Mouse (Mus musculus): ENCODE results near the gene Scn5a. TPM values are rescaled to one million over a fixed set of nuclear protein-coding genes. Genes with fewer than 3 reads are reported as not detected.

The Scn5a gene
- polyA plus RNA-seq, 1 experiment: 0.38 TPM

DNA sequence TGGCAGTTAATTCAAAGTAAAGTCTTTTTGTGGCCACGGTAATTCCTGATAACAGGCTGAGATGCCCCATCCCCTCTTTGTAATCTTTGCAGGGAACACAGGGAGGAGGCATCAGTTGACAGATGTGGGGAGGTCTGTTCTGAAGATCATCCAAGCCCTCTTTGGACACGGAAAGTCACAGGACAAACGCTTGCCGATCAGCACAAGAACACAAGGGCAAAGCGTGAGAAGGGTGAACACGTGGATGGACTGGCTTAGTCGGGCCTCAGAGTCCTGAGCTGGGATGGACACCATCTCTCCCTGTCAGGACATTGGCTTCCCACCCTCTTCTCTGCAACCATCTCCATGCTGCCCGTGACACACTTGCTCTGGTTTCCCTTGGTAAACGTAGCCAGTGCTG lies 63.4 kb downstream of the Scn5a start:
- DNase-seq (ENCODE audit: low read depth, low spot score): no peak
- WGBS: 84% methylated on average over 9 of the region's 9 CpGs

DNA sequence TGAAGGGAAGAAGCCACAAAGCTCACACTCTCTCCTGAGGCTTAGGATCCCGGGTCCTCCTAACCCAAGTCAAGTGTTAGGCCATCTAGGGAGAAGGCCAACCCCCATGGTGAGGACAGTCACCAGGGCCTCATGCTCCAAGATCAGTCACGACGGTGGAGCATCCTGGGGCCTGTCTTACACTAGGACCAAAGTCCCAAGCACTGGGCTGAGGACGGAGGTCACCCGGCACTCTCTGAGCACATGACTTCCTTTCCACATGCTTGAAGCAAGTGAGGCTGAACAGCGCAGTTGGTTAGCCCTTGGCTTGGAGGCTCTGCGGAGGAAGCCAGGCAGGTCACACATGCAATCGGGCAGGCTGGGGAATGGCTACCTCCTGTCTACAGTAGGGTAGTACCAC lies 63.8 kb downstream of the Scn5a start:
- DNase-seq (ENCODE audit: low read depth, low spot score): no peak
- WGBS: 75% methylated on average over 8 of the region's 8 CpGs

DNA sequence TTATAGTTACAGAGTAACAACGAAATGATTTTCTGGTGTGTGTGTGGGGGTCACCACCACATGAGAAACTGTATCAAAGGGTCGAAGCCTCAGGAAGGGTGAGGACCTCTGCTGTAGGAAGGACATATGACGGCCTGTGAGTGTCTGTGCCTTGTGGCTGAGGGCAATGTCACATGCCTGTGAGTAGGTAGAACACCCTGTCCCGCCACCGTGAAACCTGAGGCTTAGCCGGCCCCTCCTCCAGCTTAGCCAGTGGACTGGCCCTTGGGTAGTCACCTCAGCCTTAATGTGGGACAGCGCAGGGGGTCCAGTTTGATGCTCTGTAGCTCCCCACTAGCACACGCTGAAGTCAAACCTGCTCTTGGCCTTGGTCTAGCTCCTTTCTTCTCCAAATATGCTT lies 65.0 kb downstream of the Scn5a start:
- 78% methylated on average over 8 of the region's 8 CpGs for WGBS
- no peak for DNase-seq (ENCODE audit: low read depth, low spot score)

DNA sequence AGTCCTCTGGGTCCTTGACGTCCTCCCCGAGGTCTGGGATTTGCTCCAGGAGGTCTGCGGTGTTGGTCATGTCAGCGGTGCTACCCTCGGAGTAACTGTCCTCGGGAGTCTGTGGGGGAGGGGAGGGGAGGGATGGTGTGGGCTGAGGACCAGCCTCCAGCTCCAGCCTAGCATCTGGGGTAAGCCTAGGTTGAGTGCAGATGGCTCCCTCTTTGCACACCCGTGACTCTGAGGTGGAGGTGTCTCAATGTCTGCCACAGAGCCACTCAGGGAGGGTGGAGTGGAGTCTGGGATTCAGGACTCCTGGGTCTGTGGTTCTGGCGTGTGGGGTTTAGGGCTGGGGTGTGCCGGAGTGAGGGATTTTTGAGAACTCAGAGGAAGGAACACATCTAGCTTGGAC lies 65.8 kb downstream of the Scn5a start:
- WGBS: 87% methylated on average over 9 of the region's 9 CpGs
- DNase-seq (ENCODE audit: low read depth, low spot score): no peak

DNA sequence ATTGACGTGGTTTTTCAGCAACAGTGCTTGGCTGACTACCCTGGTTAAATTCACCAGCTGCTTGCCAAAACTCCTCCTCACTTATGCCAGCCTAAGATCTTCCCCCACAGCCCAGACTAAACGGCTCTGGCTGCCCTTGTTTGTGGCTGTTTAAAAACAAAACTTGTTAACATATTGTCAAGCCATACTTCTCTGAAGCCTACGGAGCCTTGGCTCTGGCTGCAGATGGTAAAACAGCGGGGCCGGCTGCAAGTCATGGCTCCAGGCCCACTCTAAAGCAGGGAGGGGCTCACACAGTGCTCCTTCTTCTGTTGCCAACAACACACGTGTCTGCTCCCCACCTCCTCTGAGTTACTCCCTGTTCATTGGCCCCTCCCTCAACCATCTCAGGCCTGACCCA lies 67.9 kb downstream of the Scn5a start:
- no peak for DNase-seq (ENCODE audit: low read depth, low spot score)
- WGBS: 37% methylated on average over 6 of the region's 6 CpGs

DNA sequence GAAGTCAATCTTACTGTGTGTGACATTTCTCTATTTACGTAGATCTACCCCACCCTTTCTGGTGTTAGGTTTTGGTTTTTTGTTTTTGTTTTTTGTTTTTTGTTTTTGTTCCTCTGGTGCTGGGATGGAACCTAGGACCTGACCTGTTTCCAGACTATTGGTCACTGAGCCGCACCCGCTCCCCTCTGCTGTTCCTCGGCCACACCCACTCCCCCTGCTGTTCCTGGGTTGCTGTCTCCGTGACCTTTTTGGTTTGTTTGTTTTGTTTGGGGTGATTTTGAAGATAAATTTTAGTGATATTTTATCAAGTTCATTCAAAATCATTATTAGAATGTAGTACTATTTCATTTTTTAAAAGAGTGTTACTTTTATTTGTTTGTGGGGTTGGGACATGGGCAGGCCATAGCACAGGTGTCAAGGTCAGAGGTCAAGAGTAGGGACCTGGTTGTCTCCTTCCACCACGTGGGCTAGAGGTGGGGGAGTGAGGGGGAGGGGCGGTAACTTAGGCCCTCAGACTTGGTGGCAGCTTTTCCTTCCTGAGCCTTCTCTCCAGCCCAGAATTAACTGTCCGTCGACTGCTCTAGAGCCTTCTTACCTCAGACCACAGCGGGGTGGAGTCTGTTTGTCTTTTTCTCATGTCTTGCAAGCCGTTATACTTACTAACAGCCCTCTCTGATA lies 73.7 kb downstream of the Scn5a start:
- no peak for DNase-seq (ENCODE audit: low read depth, low spot score)
- 49% methylated on average over 11 of the region's 11 CpGs for WGBS

DNA sequence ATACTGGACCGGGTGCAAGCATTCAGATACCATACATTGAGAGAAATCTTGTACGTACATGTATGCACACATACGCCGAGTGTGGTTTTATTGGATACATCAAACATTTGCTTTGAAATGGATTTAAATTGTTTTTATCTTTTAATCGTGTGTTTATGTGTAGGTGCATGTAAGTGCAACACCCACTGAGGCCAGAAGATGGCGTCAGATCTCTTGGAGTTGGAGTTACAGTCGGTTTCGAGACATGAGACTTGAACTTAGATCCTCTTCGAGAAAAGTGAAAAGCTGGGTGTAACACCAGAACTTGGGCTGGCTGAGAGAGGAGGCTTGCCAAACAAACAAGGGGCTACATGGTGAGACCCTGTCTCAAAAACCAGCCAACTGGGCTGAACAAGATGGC lies 75.2 kb downstream of the Scn5a start:
- WGBS: 90% methylated on average over 9 of the region's 9 CpGs
- no peak for DNase-seq (ENCODE audit: low read depth, low spot score)

DNA sequence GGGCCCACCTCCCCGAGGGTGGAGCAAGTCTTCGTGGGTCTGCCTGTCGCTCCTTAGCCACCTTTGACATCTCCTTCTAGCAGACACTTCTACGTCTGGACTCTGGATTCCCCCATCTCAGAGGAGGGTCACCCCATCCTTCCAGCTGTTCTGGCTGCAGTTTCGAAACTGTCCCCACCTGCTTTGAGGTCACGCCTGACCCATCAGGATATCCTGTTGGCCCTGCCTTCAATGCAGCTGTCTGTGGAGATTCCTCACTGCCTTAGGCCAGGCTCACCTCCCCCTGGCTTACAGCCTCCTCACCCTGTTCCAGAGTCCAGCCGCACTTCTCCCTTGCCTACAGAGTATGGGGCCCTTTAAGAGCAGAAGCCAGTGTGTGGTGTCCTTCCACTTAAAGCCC lies 79.9 kb downstream of the Scn5a start:
- DNase-seq (ENCODE audit: low read depth, low spot score): no peak
- WGBS: 77% methylated on average over 7 of the region's 7 CpGs

DNA sequence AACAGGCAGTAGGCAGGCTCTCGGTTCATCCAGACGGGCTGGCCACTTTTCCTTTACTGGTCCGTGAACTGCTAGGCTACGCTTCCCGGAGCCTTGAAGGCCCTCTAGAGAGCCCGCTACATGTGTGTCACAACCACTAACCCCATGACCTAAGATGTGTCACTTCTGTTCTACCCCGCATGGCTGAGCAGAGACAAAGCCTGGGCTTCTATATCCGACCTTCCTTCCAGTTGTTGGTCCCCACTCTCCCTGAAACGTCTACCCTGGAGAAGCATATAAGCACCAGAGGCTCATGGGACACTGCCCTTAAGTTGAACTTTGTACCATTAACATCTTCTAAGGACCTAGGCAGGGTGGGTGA lies 80.6 kb downstream of the Scn5a start:
- no peak for DNase-seq (ENCODE audit: low read depth, low spot score)
- 84% methylated on average over 9 of the region's 9 CpGs for WGBS

DNA sequence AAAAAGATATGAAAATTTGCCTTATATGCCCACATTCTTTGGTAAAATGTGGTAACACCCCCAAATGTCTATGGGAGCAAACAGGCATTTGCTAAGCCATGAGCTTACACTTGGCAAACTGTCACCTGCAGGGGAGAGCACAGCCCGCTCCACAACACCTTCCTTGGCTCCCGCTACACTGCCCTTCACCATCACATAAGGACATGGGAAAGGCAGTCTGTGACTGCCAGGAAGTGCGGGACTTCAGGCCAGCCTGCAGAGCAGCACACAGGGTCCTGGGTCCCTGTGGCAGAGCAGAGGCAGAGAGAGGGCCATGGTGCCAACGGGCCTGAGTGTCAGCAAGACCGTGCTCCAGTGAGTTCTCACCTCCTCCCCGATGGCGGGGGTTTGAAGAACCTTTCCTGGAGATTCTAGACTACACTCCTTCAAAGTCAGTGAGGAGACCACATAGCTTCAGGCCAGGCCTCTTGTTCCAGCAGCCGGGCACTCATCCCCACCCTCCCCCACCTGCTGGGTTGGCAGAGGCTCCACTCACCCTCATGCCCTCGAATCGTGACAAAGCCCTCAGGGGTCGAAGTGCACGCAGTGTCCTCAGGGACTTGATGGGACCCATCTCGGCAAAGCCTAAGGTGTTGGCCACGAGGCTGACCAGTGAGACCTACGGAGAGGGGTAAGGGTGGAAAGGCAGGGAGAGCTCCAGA lies 81.1 kb downstream of the Scn5a start:
- no peak for DNase-seq (ENCODE audit: low read depth, low spot score)
- WGBS: 87% methylated on average over 15 of the region's 15 CpGs

DNA sequence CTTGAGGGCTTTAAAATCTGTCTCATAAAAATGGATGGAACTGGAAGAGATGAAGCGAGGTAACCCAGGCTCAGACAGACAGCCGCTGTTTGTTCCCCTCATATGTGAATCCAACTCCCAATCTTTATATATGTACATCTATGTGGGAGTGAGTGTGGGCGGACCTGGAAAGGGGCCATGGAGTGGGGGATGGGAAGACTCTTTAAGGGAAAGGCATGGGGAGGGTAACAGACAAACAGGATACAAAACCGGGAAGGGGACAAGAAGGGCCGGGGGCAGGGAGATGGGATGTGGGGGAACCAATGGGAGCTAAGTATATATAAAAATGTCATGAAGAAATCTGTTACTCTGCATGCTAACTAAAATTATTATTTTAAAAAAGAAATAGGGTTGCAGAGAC lies 81.9 kb downstream of the Scn5a start:
- WGBS: 59% methylated on average over 5 of the region's 5 CpGs
- no peak for DNase-seq (ENCODE audit: low read depth, low spot score)

DNA sequence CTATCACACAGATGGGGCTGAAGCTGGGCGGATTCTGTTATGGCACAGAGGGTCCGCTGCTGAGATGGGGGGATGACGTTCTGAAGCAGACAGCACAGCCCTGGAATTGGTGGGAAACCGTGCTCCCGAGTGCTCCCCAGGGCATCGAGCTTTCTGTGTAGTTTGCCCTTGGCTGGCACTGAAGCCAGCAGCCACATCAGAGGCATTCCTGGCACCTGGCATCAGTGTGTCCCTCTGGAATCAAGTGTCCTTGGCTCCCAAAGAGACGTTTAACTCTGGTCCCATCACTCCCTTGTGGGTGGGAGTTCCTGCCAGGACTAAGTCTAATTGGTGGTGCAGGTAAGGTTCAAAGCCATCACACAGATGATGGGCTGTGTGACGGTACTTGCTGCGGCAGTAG lies 82.5 kb downstream of the Scn5a start:
- no peak for DNase-seq (ENCODE audit: low read depth, low spot score)
- 76% methylated on average over 9 of the region's 9 CpGs for WGBS

DNA sequence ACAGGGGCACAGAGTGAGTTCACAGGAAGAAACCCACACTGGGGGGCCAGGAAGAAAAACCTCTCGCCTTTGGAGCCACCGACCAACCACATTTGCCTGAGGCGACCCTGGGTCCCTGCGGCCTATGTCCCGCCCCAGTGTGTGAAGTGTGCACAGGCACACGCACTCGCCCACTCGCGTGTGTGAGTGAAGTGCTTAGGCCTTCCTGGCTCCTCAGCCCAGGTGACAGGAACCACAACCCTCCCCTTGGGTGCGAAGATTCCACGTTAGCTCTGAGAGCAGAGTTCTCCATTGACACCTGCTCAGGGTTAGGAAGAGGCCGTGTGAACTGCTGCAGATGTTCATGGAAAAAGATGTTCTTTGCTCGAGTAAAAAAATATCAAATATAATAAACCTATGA lies 93.9 kb downstream of the Scn5a start:
- no peak for DNase-seq (ENCODE audit: low read depth, low spot score)
- 77% methylated on average over 13 of the region's 13 CpGs for WGBS

DNA sequence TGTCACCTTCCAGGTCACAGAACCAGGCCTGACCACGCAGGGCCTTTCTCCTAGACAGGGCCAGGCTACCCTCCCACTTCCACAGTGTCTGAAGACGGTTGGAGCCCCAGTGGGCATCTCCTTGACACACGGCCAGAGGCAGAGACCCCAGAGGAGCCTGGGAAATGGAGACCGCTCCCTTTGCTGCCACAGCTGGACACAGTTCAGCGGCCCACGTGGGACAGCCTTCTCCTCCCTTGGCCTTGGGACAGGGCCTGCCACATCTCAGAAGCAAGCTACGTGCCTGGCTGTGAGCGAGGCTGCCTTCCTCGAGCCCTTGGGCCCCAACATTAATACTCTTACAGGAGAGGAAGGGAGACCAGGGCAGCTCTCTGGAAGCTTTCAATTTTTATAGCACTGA lies 94.4 kb downstream of the Scn5a start:
- no peak for DNase-seq (ENCODE audit: low read depth, low spot score)
- WGBS: 59% methylated on average over 9 of the region's 9 CpGs

DNA sequence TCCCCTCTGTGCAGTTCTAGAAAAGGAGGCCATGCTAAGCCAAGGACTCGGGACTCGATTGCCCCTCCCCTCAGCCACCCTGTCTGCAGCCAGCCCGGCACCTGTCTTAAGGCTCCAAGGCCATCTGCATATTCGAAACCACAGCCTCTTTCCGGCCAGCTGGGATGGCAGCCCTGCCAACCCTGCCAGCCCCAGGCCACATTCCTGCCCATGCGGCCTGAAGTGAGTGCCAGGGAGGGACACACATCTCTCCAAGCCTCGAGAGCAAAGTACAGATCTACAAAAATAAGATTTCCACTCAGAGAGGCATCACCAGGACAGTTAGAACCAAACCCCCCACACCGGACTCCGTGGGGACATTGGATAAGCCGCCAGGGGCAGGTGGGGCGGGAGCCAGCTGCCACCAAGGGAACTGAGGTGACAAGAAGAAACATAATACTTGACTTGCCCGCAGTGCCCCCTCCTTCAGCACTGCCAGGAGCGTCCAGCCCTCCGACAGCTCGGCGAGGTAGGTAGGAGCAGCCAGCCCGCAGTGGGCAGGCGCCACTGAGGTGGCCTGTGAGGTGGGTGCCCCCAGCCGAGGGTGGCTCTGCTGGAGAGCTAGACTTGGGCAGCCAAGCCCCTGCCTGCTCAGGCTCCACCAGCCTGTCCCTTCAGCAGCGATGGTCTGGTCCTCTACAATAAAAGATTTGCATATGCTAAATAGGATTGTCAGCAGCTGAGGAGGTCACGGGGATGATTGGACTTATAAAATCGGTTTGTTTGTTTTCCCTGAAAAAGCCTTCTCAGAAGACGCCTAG lies 95.1 kb downstream of the Scn5a start:
- DNase-seq (ENCODE audit: low read depth, low spot score): no peak
- 40% methylated on average over 23 of the region's 23 CpGs for WGBS

DNA sequence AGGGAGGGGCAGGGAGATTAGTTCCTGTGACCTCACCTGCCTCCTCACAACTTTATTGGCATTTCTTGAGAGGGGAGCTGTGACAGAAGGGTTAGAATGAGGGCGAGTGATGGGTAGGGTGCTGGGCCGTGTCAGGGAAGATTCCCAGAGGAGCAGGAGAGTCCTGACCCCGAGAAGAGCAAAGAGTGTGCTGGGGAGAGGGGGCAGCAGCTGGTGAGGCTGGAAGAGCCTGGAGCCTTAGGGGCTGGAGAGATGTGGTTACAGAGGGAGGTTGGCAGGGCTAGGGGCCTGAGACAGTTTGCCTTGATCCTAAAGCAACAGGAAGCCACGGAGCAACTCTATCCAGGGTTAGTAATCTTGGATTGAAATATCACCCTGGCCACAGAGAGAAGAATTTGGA lies 97.2 kb downstream of the Scn5a start:
- WGBS: 72% methylated on average over 4 of the region's 4 CpGs
- DNase-seq (ENCODE audit: low read depth, low spot score): no peak

DNA sequence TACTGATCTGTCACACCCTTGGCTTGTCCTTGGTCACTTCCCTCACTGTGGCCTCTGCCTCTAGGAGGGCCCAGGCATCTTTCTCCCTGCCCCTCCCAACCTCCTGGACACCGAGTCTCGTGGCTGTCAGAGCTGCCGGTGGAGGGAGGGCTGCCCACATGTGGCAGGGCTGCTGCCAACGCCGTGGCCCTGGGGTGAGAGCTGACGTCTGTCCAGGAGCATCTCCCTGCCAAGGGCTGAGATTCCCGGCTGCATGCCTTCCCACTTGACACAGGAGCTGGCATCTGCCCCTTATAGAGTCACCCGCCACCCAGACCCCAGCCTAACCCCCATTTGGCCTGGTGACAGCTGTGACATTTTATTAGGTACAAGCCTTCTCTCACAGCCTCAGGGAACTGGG lies 99.5 kb downstream of the Scn5a start:
- 34% methylated on average over 8 of the region's 8 CpGs for WGBS
- no peak for DNase-seq (ENCODE audit: low read depth, low spot score)

DNA sequence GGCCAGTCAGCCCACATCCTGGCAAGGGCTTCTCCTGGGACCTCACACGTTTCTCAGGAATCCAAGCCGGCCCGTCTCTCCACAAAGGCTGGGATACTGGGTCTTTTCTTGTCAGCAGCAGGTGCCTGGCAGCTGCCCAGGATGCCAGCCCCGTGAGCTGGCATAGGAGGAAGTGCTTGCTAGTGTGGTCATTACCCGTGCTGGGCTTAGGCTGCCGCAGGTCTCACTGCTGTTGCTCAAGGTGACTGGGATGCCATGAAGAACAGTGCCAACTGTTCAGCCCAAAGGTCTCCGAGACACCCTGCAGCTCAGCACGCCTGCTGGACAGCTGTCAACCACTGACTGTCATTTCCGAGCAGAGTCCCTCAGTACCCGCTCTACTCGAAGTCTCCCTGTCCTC lies 100.5 kb downstream of the Scn5a start:
- DNase-seq (ENCODE audit: low read depth, low spot score): no peak

DNA sequence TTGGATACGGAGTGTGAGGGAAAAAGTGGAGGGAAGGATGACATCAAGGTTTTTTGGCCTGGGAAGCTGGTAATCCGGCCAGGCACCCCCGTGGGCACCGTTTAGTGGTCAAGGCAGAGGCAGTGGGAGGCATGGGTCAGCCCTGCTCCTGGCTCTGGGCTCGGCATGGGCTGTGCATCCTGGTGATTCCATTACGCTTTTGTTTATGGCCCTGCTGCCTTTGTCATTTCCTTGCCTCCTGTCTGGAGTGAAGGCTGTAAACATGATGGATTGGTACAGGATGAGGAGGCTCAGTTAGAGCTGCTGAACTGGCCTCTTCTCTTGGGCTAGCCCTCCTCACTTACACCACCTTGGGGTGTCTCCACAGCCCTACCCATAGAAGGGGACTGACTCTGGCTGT lies 101.1 kb downstream of the Scn5a start:
- WGBS: 27% methylated on average over 6 of the region's 6 CpGs
- DNase-seq (ENCODE audit: low read depth, low spot score): no peak

More for the DNA sequence above, 100.5 kb downstream of the Scn5a start:
- 46% methylated on average over 11 of the region's 11 CpGs for WGBS

DNA sequence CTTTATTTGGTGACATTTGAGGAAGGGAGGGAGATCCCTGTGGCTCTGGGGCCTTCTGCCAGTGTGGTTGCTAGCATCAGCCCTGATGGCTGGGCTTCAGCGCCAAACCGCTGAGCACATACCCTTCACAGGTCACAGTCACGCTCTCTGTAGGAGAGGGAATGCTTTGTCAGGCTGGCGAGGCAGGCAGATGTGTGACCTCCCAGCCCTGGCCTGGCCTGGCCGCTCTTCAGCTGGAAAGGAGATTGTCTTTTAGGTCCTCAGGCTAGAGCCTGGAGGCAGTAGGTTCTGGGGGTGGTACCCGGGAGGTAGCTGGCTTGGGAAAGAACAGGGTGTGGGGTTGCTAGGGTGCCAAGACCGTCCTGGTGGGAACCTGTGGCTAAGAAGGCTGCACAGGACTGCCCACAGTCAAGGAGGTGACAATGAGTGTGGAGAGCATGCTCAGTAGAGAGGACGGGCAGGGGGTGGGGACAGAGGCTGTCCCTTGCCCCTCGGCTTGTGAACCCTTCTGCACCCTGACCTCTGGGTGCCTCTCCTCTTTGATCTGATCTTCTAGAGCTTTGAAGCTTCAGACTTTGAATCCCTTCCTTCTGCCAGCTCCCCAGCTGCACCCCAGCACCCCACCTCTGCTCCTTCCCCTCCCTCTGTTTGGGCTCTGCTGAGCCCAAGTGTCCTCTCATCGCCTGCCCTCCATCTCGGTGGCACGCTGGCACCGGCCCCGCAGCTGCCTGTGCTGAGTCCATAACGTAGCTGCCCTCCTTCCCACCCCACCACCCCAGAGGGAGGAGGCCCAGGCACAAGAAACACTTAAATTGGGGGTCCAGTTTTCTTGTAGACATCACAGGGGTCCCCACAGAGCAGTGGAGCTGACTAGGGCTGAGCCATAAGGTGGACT lies 103.9 kb downstream of the Scn5a start:
- 64% methylated on average over 15 of the region's 15 CpGs for WGBS
- no peak for DNase-seq (ENCODE audit: low read depth, low spot score)
